ENCODE assay signal across 23 mouse cellular contexts in the genomic region with DNA sequence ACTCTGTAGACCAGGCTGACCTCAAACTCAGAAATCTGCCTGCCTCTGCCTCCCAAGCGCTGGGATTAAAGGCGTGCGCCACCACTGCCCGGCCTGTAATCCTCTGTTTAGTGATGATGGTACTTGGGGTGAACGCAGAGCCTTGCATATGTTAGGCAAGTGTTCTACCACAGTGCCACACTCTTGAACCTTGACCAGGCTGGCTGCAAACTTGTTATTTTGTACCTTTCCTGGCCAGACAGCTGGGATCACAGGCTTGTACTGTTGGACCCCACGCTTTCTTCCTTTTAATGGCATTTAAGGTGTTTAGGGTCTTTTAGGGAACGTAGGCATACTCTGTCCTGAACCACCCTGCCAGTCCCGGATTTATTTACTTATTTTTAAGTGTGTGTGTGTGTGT.
"Had no signal": no experiment of that assay in that cellular context is flagged by ENCODE, and none has a peak within 500 bp of the region (broad histone marks: within the 10 kb centered on the region; RNA-seq: fewer than 3 reads in every experiment).

No protein-coding gene starts in this region.

- H3K36me3 ChIP-seq: forebrain, embryonic 15.5 days; intestine, embryonic 15.5 days; limb, embryonic 15.5 days; liver, embryonic 12.5 days had no signal

- H3K27me3 ChIP-seq: forebrain, embryonic 15.5 days; heart, embryonic 12.5 days; hindbrain, embryonic 12.5 days; intestine, embryonic 15.5 days; limb, embryonic 13.5 days; limb, embryonic 15.5 days had no signal

- H3K9me3 ChIP-seq: forebrain, embryonic 15.5 days; heart, embryonic 10.5 days; heart, embryonic 12.5 days; hindbrain, embryonic 10.5 days; hindbrain, embryonic 12.5 days; intestine, embryonic 15.5 days; limb, embryonic 13.5 days; limb, embryonic 15.5 days; liver, embryonic 12.5 days had no signal

- H3K4me3 ChIP-seq: forebrain, embryonic 15.5 days; heart, embryonic 10.5 days; heart, embryonic 12.5 days; hindbrain, embryonic 10.5 days; hindbrain, embryonic 12.5 days; intestine, embryonic 15.5 days; limb, embryonic 13.5 days; limb, embryonic 15.5 days; liver, embryonic 12.5 days had no signal

- H3K4me1 ChIP-seq: forebrain, embryonic 15.5 days; heart, embryonic 10.5 days; heart, embryonic 12.5 days; hindbrain, embryonic 10.5 days; hindbrain, embryonic 12.5 days; intestine, embryonic 15.5 days; limb, embryonic 13.5 days; limb, embryonic 15.5 days had no signal

- H3K4me2 ChIP-seq: forebrain, embryonic 15.5 days; heart, embryonic 12.5 days; hindbrain, embryonic 12.5 days; hindbrain, embryonic 14.5 days; intestine, embryonic 15.5 days; limb, embryonic 13.5 days; limb, embryonic 15.5 days; liver, embryonic 12.5 days had no signal

- H3K27ac ChIP-seq: forebrain, embryonic 15.5 days; heart, embryonic 10.5 days; hindbrain, embryonic 10.5 days; hindbrain, embryonic 12.5 days; hindbrain, embryonic 14.5 days; intestine, embryonic 15.5 days; limb, embryonic 13.5 days; limb, embryonic 15.5 days; liver, embryonic 12.5 days; liver, embryonic 14.5 days had no signal

- ATAC-seq: forebrain, embryonic 15.5 days; forebrain, postnatal 0 days; hindbrain, embryonic 16.5 days; inflammation-experienced regulatory T-cells, adult 6 months; intestine, embryonic 15.5 days; intestine, postnatal 0 days; liver, embryonic 12.5 days had no signal

- H3K9ac ChIP-seq: forebrain, embryonic 15.5 days; forebrain, postnatal 0 days; heart, embryonic 12.5 days; hindbrain, embryonic 12.5 days; hindbrain, embryonic 14.5 days; intestine, embryonic 15.5 days; limb, embryonic 13.5 days; limb, embryonic 15.5 days; liver, embryonic 12.5 days; liver, embryonic 14.5 days had no signal

- DNase-seq: forebrain, postnatal 0 days; gastrocnemius, postnatal 10 days; gastrocnemius, postnatal 25 days; heart, adult 18-20 months; heart, postnatal 10 days; heart, postnatal 4 days; layer of hippocampus, adult 9-11 months; layer of hippocampus, postnatal 36 days; left cerebral cortex, postnatal 4 days had no signal
